Mouse (Mus musculus) retina, adult 2 months (tissue): ENCODE data around the gene Jag1.

Experiments
- DNase-seq: peaks from one replicate; pipeline ENCODE4 v3.0.0-alpha.2; 2012; ENCODE audit warnings: low read depth, low spot score

Gene Jag1

GRCm38 (mm10) chr2:137099211-137099734 is 17.2 kb downstream of the Jag1 start:
- DNase-seq = no peak

- DNase-seq = no peak
Measured at GRCm38 (mm10) chr2:137098269-137099035, 18.0 kb downstream of the Jag1 start.

- DNase-seq = no peak
Measured at GRCm38 (mm10) chr2:137096981-137097460, 19.4 kb downstream of the Jag1 start.

- DNase-seq = no peak
Measured at GRCm38 (mm10) chr2:137094301-137094700, 22.1 kb downstream of the Jag1 start.

GRCm38 (mm10) chr2:137093298-137093630 is 23.2 kb downstream of the Jag1 start:
- DNase-seq = peak; percentile 74

- DNase-seq = no peak
Measured at GRCm38 (mm10) chr2:137092523-137093297, 23.7 kb downstream of the Jag1 start.

DNA sequence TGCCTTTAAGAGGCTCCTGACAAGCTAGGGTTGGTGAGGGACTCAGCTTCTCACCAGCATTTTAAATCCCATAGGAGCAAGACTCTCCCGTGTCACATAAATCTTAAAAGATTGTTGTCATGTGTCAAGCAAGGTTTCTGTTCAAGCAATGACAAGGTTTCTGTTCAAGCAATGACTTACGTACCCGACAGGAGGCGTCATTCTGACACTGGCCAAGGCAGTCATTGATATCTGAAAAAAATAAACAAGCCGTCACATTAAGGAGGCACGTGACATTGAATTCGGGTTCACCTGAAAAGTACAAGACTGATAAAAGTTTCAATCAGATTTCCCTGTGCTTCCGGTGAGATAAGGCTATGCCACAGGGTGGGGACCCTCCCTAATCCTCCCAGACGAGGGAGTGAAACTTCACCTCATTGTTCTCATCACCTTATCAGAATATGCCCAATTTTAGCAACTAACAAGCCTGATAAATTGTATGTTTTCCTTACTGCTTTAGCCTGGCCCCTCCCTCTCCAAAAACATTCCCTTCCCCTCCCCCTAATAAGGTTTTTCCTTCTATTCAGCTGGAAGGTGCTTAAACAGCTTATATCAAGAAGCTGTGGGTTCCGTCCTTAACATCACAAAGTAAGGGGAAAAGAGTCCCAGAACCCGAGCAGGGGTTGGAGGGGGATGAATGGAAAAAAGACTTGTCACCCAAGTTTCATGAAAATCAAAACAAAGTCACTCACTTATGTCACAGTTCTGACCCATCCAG is 24.5 kb downstream of the Jag1 start:
- DNase-seq = no peak

DNA sequence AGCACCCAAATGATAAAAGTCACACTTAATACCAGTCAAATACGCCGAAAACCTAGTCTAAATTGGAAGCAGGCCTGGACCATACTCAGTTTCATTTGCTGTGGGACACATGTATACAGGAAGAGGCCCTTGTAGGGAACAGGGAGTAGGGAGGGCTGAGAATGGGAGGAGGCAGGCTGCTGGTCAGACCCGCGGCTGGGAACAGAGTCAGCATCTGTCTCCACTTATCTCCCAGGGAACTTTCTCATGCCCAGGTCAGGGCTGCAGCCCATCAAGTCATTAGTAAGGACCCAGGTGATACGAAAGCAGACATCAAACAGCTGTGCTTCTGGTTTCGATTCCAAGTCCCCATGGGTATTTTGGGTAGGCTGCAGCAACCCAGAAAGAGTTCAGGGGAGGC is 28.7 kb downstream of the Jag1 start:
- DNase-seq = no peak

GRCm38 (mm10) chr2:137086621-137087395 is 29.6 kb downstream of the Jag1 start:
- no peak for DNase-seq

- DNase-seq = no peak
Measured at GRCm38 (mm10) chr2:137085257-137085656, 31.2 kb downstream of the Jag1 start.

GRCm38 (mm10) chr2:137082896-137083620 is 33.4 kb downstream of the Jag1 start:
- no peak for DNase-seq

- no peak for DNase-seq
Measured at GRCm38 (mm10) chr2:137081001-137081400, 35.4 kb downstream of the Jag1 start.

GRCm38 (mm10) chr2:137080468-137080867 is 36.0 kb downstream of the Jag1 start:
- DNase-seq = no peak

- no peak for DNase-seq
Measured at GRCm38 (mm10) chr2:137079721-137080320, 36.6 kb downstream of the Jag1 start.

- no peak for DNase-seq
Measured at GRCm38 (mm10) chr2:137078771-137079170, 37.7 kb downstream of the Jag1 start.

- DNase-seq = no peak
Measured at GRCm38 (mm10) chr2:137074313-137074620, 42.2 kb downstream of the Jag1 start.

GRCm38 (mm10) chr2:137073473-137074312 is 42.8 kb downstream of the Jag1 start:
- DNase-seq = no peak

- DNase-seq = no peak
Measured at GRCm38 (mm10) chr2:137067479-137068110, 48.8 kb downstream of the Jag1 start.

GRCm38 (mm10) chr2:137064513-137064912 is 51.9 kb downstream of the Jag1 start:
- DNase-seq = no peak
